Mouse (Mus musculus) kidney, adult 11 months (tissue): ENCODE measurements around the gene Mitd1.

Experiments used
- DNase-seq: peaks from one replicate; pipeline ENCODE4 v3.0.0; 2022

The Mitd1 gene

DNA sequence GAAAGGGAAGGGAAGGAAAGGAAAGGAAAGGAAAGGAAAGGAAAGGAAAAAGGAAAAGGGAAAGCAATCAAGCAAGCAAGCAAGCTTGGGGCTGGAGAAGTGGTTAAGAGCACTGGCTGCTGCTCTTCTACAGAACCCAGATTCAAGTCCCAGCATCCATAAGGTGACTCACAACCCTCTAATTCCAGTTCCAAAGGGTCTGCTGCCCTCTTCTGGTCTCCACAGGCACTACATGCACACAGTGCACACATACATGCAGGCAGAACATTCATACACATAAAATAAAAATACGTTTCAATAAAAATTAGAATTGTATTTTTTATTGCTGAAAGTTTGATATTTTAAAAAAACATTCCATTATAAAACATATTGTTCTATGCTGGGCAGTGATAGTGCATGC lies 23.2 kb downstream of the Mitd1 start:
- no peak for DNase-seq

DNA sequence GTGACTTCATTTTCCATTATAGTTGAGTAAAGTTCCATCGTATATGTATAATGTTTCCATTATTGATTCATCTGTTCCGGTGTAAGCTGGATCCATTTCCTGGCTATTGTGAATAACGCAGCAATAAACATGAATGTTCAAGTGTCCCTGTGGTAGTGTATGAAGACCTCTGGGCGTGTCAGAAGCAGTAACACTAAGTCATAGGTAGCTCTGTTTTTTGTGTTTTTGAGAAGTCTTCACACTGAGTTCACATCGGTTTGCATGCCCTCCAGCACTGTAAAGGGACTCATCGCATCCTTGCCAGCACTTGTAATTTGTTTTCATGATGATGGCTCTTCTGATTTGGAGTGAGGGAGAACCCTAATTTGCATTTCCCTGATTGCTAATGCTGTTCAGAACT lies 23.9 kb downstream of the Mitd1 start, which contains the start of gene Tsga10:
Gene Tsga10 (minus strand): TSS at position 144 of the 400 bp plus-strand sequence.
- no peak for DNase-seq

DNA sequence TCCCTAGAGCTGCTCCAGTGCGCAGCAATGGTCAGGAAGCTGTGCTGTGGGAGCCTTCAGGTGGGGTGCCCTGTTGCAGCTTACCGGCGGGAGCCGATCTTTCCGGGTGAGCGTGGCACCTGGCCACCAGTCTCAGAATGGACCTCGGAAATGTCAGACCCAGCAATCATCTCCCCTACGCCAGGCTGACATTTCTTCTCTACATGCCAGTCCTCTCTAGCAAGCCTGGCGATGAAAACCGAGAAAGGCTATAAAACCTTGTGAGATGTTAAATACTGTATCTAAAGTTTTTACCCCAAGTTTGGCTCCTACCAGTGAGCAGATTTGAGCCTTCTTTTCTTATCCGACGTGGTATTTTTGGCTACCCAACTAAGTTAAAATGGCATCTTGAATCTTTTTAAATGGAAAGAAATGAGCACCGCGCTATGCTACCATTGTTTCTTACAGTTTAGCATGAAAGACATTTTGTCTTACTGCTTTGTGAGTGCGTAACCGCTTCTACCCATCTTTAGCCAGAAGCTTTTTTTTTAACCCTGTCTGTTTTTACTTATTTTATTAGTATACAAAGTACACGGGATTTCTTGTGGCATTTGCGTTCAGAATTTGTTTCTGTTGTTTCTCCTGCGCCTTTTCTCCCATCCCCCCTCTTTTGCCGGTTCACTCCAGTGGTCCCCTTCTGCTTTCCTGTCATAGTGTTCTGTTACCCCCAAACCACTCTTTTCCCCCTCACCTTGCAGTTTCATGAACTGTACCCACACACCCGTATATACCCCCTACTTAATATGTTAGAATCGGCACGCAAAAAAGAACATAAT lies 24.6 kb downstream of the Mitd1 start:
- DNase-seq: no peak

DNA sequence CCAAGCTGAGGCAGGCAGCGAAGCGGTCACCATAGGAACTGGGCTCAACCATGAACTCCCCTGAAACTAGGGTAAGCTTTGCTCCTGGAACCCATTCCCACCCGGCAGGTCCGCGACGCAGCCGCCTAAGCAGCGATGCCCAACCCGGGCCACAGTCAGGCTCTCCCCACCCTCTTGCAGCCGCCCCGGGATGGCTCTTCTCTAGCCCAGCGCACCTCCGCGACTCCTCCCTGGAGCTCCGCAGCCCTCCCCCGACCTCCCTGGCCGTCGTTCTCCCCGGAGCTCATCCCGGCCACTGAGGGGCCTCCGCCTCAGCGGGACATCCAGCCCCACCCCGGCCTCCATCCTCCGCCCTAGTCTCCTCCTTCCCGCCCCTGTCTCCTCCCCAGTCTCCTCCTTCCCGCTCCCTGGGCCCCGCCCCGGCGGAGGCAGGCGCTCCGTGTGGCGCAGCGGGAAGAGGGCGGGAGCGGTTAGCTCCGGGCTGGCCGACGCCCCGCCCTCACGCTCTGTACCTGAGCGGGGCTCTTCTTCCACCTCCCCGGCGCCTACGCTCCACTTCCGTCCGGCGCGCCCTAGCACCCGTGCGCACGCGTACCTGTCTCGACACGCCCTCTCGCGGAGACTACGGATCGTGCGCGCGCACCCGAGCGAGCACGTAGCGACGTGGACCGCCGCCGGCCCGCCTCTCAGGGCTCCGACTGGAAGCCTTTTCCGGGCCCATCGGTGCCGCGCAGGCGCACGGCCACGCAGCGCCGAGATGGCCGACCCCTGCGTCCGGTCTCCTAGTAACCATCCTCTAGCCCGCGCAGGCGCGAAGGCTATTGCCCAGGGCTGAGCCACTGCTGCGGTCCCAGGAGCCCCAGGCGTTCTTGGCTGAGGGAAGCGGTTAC lies 25.5 kb downstream of the Mitd1 start:
- DNase-seq: peak; percentile 100

DNA sequence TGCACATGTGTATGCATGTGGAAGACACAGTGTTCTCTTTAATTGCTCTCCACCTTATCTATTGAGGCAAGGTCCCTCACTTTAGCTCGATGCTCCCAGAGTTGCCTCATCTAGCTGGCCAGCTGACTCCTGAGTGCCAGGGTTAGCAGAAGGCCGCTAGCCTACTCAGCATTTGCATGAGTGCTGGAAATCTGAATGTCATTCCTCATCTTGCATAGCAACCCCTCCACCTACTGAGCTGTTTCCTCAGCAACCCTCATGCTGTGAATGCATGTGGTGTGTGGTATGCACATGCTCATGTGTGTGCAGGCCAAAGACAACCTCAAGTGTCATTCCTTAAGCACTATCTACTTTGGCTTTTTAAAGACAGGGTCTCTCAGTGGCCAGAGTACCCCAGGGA lies 39.5 kb downstream of the Mitd1 start:
- no peak for DNase-seq

DNA sequence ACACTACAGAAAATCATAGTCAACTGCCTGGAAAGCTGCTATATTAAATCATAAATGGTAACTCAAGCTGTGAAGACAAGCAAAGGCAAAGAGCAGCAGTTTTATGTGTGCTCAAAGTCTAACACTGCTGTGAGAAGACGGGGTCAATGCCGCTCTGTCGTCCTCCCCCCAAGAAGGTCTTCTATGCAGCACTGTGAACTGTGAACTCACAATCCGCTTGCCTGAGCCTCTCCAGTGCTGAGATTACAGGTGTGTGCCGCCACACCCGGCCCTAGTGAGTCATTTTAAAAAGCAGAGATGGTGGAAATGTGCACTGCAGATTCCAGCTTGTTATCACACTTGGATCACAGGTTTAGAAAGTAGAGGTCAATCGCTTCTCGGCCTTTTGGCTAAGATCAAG lies 43.3 kb downstream of the Mitd1 start:
- no peak for DNase-seq

DNA sequence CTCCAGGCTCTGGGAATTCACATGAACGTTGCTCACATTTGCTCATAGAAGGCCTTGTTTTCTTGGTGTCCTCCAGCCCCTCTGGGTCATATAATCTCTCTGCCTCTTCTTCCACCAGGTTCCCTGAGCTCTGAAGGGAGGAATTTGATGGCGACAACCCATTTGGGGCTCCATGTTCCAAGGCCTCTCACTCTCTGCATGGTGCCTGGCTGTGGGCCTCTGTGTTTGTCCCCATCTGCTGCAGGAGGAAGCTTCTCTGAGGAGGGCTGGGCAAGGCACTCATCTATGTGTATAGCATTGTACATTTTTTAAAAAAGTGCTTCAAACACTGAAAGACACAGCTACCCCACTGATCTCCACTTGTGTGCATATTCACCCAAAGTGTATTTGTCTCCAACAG lies 58.5 kb downstream of the Mitd1 start:
- no peak for DNase-seq
